ENCODE assay signal across 22 mouse cellular contexts in the genomic region with DNA sequence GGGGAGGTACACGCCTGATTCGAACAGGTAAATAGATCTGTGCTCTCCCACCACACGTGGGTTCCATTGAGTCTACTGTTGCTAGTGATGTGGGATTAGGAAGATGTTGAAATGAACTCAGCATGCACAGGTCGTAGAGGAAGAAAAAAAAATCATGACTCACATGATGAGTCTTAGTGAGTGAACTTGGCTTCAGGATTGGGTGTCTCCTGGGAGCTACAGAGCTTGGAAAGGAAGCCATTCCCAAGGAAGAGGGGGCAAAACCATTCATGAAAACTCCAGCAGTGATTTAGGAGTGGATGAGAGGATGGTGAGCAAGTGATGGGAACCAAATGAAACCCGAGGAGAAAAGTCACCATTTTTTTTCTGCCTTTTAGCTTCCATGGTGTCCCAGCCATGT.
DNase-seq lines count a peak whose midpoint lies in the region; ATAC-seq and TF ChIP-seq lines count a peak whose summit lies in the region.
"Had no signal": no experiment of that assay in that cellular context is flagged by ENCODE, and none has a peak within 500 bp of the region (broad histone marks: within the 10 kb centered on the region; RNA-seq: fewer than 3 reads in every experiment).

No protein-coding gene starts in this region.

- no peaks in the 10 kb centered on the region for H3K36me3 ChIP-seq in embryonic facial prominence, embryonic 14.5 days (ENCODE audit: control insufficient read depth, insufficient read depth, low read length)
- H3K36me3 ChIP-seq in embryonic facial prominence, embryonic 10.5 days (replicated peaks), result no peaks in the 10 kb centered on the region
- H3K36me3 ChIP-seq in limb, embryonic 12.5 days, result no peaks in the 10 kb centered on the region
- H3K36me3 ChIP-seq in limb, embryonic 10.5 days, result no peaks in the 10 kb centered on the region
- no peaks in the 10 kb centered on the region for H3K36me3 ChIP-seq in forebrain, embryonic 11.5 days (ENCODE audit: control insufficient read depth, insufficient read depth, low read length)
- H3K36me3 ChIP-seq: embryonic facial prominence, embryonic 13.5 days; forebrain, embryonic 12.5 days had no signal

- peaks cover 15% of the 10 kb centered on the region for H3K4me1 ChIP-seq in embryonic facial prominence, embryonic 14.5 days (ENCODE audit: control insufficient read depth, insufficient read depth, low read length)
- peaks cover 21% of the 10 kb centered on the region for H3K4me1 ChIP-seq in embryonic facial prominence, embryonic 10.5 days
- H3K4me1 ChIP-seq in limb, embryonic 12.5 days (replicated peaks), result peaks cover 19% of the 10 kb centered on the region
- H3K4me1 ChIP-seq in limb, embryonic 10.5 days, result peaks cover 25% of the 10 kb centered on the region
- peaks cover 4% of the 10 kb centered on the region for H3K4me1 ChIP-seq in embryonic fibroblast, embryonic 13.5 days (ENCODE audit: control insufficient read depth, insufficient read depth, low read length)
- H3K4me1 ChIP-seq in forebrain, embryonic 11.5 days (replicated peaks; ENCODE audit: control insufficient read depth, insufficient read depth, low read length), result no peaks in the 10 kb centered on the region; the same call in none of the 2 replicates

- H3K9ac ChIP-seq in embryonic facial prominence, embryonic 14.5 days (ENCODE audit: low read depth, low read length), result no peak overlapping the region
- H3K9ac ChIP-seq in limb, embryonic 12.5 days (replicated peaks), result no peak overlapping the region
- no peak overlapping the region for H3K9ac ChIP-seq in forebrain, embryonic 11.5 days (ENCODE audit: low read length)
- H3K9ac ChIP-seq: embryonic facial prominence, embryonic 13.5 days; forebrain, embryonic 12.5 days had no signal

- no peak overlapping the region for H3K4me2 ChIP-seq in embryonic facial prominence, embryonic 14.5 days (ENCODE audit: low read depth, low read length)
- no peak overlapping the region for H3K4me2 ChIP-seq in limb, embryonic 12.5 days
- H3K4me2 ChIP-seq in forebrain, embryonic 11.5 days (ENCODE audit: low read depth, low read length, severe bottlenecking), result no peak overlapping the region
- H3K4me2 ChIP-seq: embryonic facial prominence, embryonic 13.5 days; forebrain, embryonic 12.5 days had no signal

- H3K27me3 ChIP-seq in embryonic facial prominence, embryonic 14.5 days (replicated peaks; ENCODE audit: control insufficient read depth, insufficient read depth, low read length), result no peaks in the 10 kb centered on the region
- peaks cover 18% of the 10 kb centered on the region for H3K27me3 ChIP-seq in embryonic facial prominence, embryonic 10.5 days (replicated peaks; ENCODE audit: low read depth, poor library complexity, severe bottlenecking)
- no peaks in the 10 kb centered on the region; the same call in 1 of the 2 replicates for H3K27me3 ChIP-seq in limb, embryonic 12.5 days
- H3K27me3 ChIP-seq in limb, embryonic 10.5 days (ENCODE audit: low read depth, poor library complexity, severe bottlenecking), result 0 out of 2 replicates have a peak, but pooled peaks cover 8% of the 10 kb centered on the region
- H3K27me3 ChIP-seq in forebrain, embryonic 11.5 days (ENCODE audit: control insufficient read depth, insufficient read depth, low read length), result no peaks in the 10 kb centered on the region
- H3K27me3 ChIP-seq: embryonic facial prominence, embryonic 13.5 days; Patski had no signal

- DNase-seq in embryonic facial prominence, embryonic 14.5 days (ENCODE audit: low spot score), result peak; percentile 48
- DNase-seq in embryonic facial prominence, embryonic 10.5 days (ENCODE audit: low spot score), result no peak
- DNase-seq in limb, embryonic 10.5 days (ENCODE audit: low spot score), result no peak
- DNase-seq in forebrain, embryonic 11.5 days (ENCODE audit: low spot score), result no peak
- DNase-seq: adrenal gland, adult 8-10 months; adrenal gland, postnatal 14 days; adrenal gland, postnatal 36 days; cerebellum, adult 11-12 months; cerebellum, adult 2 months; cerebellum, adult 9-10 months; cerebellum, postnatal 10 days; cerebellum, postnatal 25 days had no signal

- H3K27ac ChIP-seq in embryonic facial prominence, embryonic 14.5 days (replicated peaks; ENCODE audit: low read depth, low read length), result no peak overlapping the region
- no peak overlapping the region for H3K27ac ChIP-seq in embryonic facial prominence, embryonic 10.5 days (replicated peaks)
- H3K27ac ChIP-seq in limb, embryonic 12.5 days, result 0 out of 2 replicates have a peak overlapping the region, but pooled peaks have one; percentile 7
- no peak overlapping the region for H3K27ac ChIP-seq in limb, embryonic 10.5 days
- H3K27ac ChIP-seq in embryonic fibroblast, embryonic 13.5 days (ENCODE audit: insufficient read depth, low read length), result peak overlapping the region; percentile 17; the same call in 1 of the 2 replicates
- no peak overlapping the region for H3K27ac ChIP-seq in forebrain, embryonic 11.5 days (ENCODE audit: low read depth, low read length)
- H3K27ac ChIP-seq: embryonic facial prominence, embryonic 13.5 days; forebrain, embryonic 12.5 days had no signal

- no peak overlapping the region for H3K4me3 ChIP-seq in embryonic facial prominence, embryonic 14.5 days (ENCODE audit: low read depth, low read length)
- H3K4me3 ChIP-seq in embryonic facial prominence, embryonic 10.5 days, result no peak overlapping the region
- no peak overlapping the region for H3K4me3 ChIP-seq in limb, embryonic 12.5 days (replicated peaks)
- no peak overlapping the region for H3K4me3 ChIP-seq in limb, embryonic 10.5 days
- H3K4me3 ChIP-seq in embryonic fibroblast, embryonic 13.5 days (ENCODE audit: insufficient read depth, low read length), result no peak overlapping the region
- H3K4me3 ChIP-seq in forebrain, embryonic 11.5 days (ENCODE audit: low read depth, low read length), result no peak overlapping the region
- H3K4me3 ChIP-seq: embryonic facial prominence, embryonic 13.5 days; erythroblast, embryonic 14.5 days; forebrain, embryonic 12.5 days had no signal

- ATAC-seq in embryonic facial prominence, embryonic 14.5 days (ENCODE audit: low read depth), result 0 out of 2 replicates have a peak, but pooled peaks have one; percentile 30
- ATAC-seq in limb, embryonic 12.5 days (ENCODE audit: insufficient number of reproducible peaks, insufficient read depth, low FRiP score, low TSS enrichment, low read depth), result no peak
- no peak for ATAC-seq in forebrain, embryonic 11.5 days (replicated peaks; ENCODE audit: low FRiP score)
- no peak for ATAC-seq in erythroid progenitor cell, adult 5-6 weeks (replicated peaks; ENCODE audit: low FRiP score, poor library complexity, severe bottlenecking)
- ATAC-seq: activated CD4-positive, CD25-positive, alpha-beta regulatory T cell, adult 4 months; forebrain, embryonic 14.5 days; forebrain, embryonic 16.5 days; Patski had no signal

- 0 out of 2 replicates have a peak, but pooled peaks cover 4% of the 10 kb centered on the region for H3K9me3 ChIP-seq in embryonic facial prominence, embryonic 14.5 days (ENCODE audit: control insufficient read depth, low read length)
- H3K9me3 ChIP-seq in embryonic facial prominence, embryonic 10.5 days, result peaks cover 3% of the 10 kb centered on the region; the same call in 1 of the 2 replicates
- H3K9me3 ChIP-seq in limb, embryonic 12.5 days, result 0 out of 2 replicates have a peak, but pooled peaks cover 5% of the 10 kb centered on the region
- H3K9me3 ChIP-seq in limb, embryonic 10.5 days (replicated peaks), result no peaks in the 10 kb centered on the region
- no peaks in the 10 kb centered on the region for H3K9me3 ChIP-seq in forebrain, embryonic 11.5 days (ENCODE audit: control insufficient read depth, low read length)

- no peak for TF ChIP-seq POLR2A in embryonic fibroblast, embryonic 13.5 days (IDR thresholded peaks at IDR 0.05; ENCODE audit: low read depth, low read length)

- 57% methylated on average over 5 of the region's 5 CpGs for WGBS in embryonic facial prominence, embryonic 14.5 days
- WGBS in embryonic facial prominence, embryonic 10.5 days, result 83% methylated on average over 5 of the region's 5 CpGs
- WGBS in limb, embryonic 12.5 days, result 61% methylated on average over 5 of the region's 5 CpGs
- WGBS in limb, embryonic 10.5 days, result 90% methylated on average over 5 of the region's 5 CpGs
- WGBS in forebrain, embryonic 11.5 days, result 81% methylated on average over 5 of the region's 5 CpGs

- TF ChIP-seq CTCF in embryonic fibroblast, embryonic 13.5 days (IDR thresholded peaks at IDR 0.05; ENCODE audit: borderline replicate concordance, insufficient read depth, low read length), result no peak

Comparison
In these comparisons a context has a peak if more than half of its experiments do, and no peak if none do; other contexts are left out.
1. H3K27ac ChIP-seq: peak in limb, embryonic 12.5 days (single experiment) and embryonic fibroblast, embryonic 13.5 days (single experiment); none in embryonic facial prominence, embryonic 14.5 days (single experiment), embryonic facial prominence, embryonic 10.5 days (single experiment), limb, embryonic 10.5 days (single experiment) and forebrain, embryonic 11.5 days (single experiment).